Mouse (Mus musculus) liver, adult 2 months (tissue): ENCODE results near the gene Ihh.

Source experiments
- CTCF ChIP-seq: fragments of 200-500 bp; IDR thresholded peaks from 2 replicates; pipeline ENCODE4 v1.5.1; 2011; ENCODE audit warnings: low read depth, low read length, control low read depth
- POLR2A ChIP-seq: fragments of 200-500 bp; IDR thresholded peaks from 2 replicates; pipeline ENCODE4 v1.6.1; 2011; ENCODE audit warnings: low read length, control low read depth; ENCODE audit not compliant: insufficient read depth; ENCODE audit errors: extremely low read depth

GRCm38 (mm10) chr1:74898656-74899431 lies 52.6 kb downstream of the Ihh start:
- TF ChIP-seq POLR2A (no peak), CTCF (no peak)
